In genomic region chr5:72167594-72168284, GRCm38 (mm10) we compare ENCODE assay signal across 8 mouse cellular contexts. TPM values are rescaled to one million over a fixed set of nuclear protein-coding genes. Genes with fewer than 3 reads are reported as not detected.
DNase-seq lines count a peak whose midpoint lies in the region; ATAC-seq and TF ChIP-seq lines count a peak whose summit lies in the region.

TSS of gene Commd8 (minus strand) at chr5:72168189.

- DNase-seq in forebrain, embryonic 14.5 days (ENCODE audit: low spot score), result peak; percentile 97
- peak; percentile 93 to 97 for DNase-seq in heart, postnatal 14 days
- peak; percentile 96 for DNase-seq in layer of hippocampus, adult 11-12 months (ENCODE audit: low spot score)
- peak; percentile 95 to 97 for DNase-seq in lung, adult 18-20 months
- DNase-seq in testis, postnatal 14 days (ENCODE audit: low spot score), result peak; percentile 93

- peak within 1 kb of the TSS; percentile 91 for H3K4me3 ChIP-seq in ES-Bruce4 (ENCODE audit: low read depth, low read length)
- peak within 1 kb of the TSS; percentile 69 for H3K4me3 ChIP-seq in forebrain, embryonic 14.5 days (ENCODE audit: low read depth, low read length)
- H3K4me3 ChIP-seq in neural tube, embryonic 15.5 days (replicated peaks), result peak within 1 kb of the TSS; percentile 74

- H3K27ac ChIP-seq in ES-Bruce4 (ENCODE audit: insufficient read depth, low read length), result no peak within 1 kb of the TSS
- peak within 1 kb of the TSS; percentile 48; the same call in 1 of the 2 replicates for H3K27ac ChIP-seq in forebrain, embryonic 14.5 days (ENCODE audit: low read depth, low read length)
- peak within 1 kb of the TSS; percentile 83 for H3K27ac ChIP-seq in neural tube, embryonic 15.5 days (replicated peaks)

- WGBS in forebrain, embryonic 14.5 days, result under 1% methylated on average over 38 of the region's 38 CpGs
- WGBS in neural tube, embryonic 15.5 days, result under 1% methylated on average over 38 of the region's 38 CpGs

- peaks cover 3% of the 10 kb centered on the region for H3K4me1 ChIP-seq in ES-Bruce4 (ENCODE audit: control insufficient read depth, insufficient read depth, low read length)
- peaks cover 6% of the 10 kb centered on the region for H3K4me1 ChIP-seq in forebrain, embryonic 14.5 days (ENCODE audit: control insufficient read depth, insufficient read depth, low read length)
- H3K4me1 ChIP-seq in neural tube, embryonic 15.5 days, result peaks cover 21% of the 10 kb centered on the region

- no peaks in the 10 kb centered on the region for H3K27me3 ChIP-seq in ES-Bruce4 (ENCODE audit: control insufficient read depth, insufficient read depth, low read length, poor library complexity, severe bottlenecking)
- H3K27me3 ChIP-seq in forebrain, embryonic 14.5 days (replicated peaks; ENCODE audit: control insufficient read depth, insufficient read depth, low read length), result no peaks in the 10 kb centered on the region
- H3K27me3 ChIP-seq in neural tube, embryonic 15.5 days (replicated peaks), result no peaks in the 10 kb centered on the region

- TF ChIP-seq EP300 in ES-Bruce4 (IDR thresholded peaks at IDR 0.05; ENCODE audit: insufficient read depth, low read depth, low read length), result no peak

- H3K9ac ChIP-seq in ES-Bruce4 (ENCODE audit: low read depth, poor library complexity, severe bottlenecking), result peak within 1 kb of the TSS; percentile 88
- H3K9ac ChIP-seq in forebrain, embryonic 14.5 days (ENCODE audit: low read length), result peak within 1 kb of the TSS; percentile 87
- H3K9ac ChIP-seq in neural tube, embryonic 15.5 days (replicated peaks), result peak within 1 kb of the TSS; percentile 86

- H3K36me3 ChIP-seq in ES-Bruce4 (ENCODE audit: control insufficient read depth, insufficient read depth, low read length, poor library complexity, severe bottlenecking), result peaks cover 8% of the 10 kb centered on the region
- H3K36me3 ChIP-seq in forebrain, embryonic 14.5 days (ENCODE audit: control insufficient read depth, insufficient read depth, low read length), result peaks cover 9% of the 10 kb centered on the region; the same call in 1 of the 2 replicates
- peaks cover 8% of the 10 kb centered on the region for H3K36me3 ChIP-seq in neural tube, embryonic 15.5 days

- no peak for TF ChIP-seq CTCF in ES-Bruce4 (IDR thresholded peaks at IDR 0.05; ENCODE audit: low read depth, low read length)

- intact Hi-C loops in heart, postnatal 14 days (cut with DNase I), result no loop called here

- peak; percentile 83 for ATAC-seq in cerebellum, adult (ENCODE audit: insufficient number of reproducible peaks, low FRiP score, low TSS enrichment)
- ATAC-seq in forebrain, embryonic 14.5 days, result peak; percentile 95
- peak; percentile 96 for ATAC-seq in neural tube, embryonic 15.5 days (ENCODE audit: low FRiP score)

- TF ChIP-seq POLR2A in ES-Bruce4 (IDR thresholded peaks at IDR 0.05; ENCODE audit: insufficient read depth, low read length), result no peak

- H3K4me2 ChIP-seq in forebrain, embryonic 14.5 days (ENCODE audit: low read length), result peak within 1 kb of the TSS; percentile 85
- H3K4me2 ChIP-seq in neural tube, embryonic 15.5 days, result peak within 1 kb of the TSS; percentile 76

- H3K9me3 ChIP-seq in ES-Bruce4 (replicated peaks; ENCODE audit: control insufficient read depth, insufficient read depth, low read length, poor library complexity, severe bottlenecking), result no peaks in the 10 kb centered on the region
- no peaks in the 10 kb centered on the region for H3K9me3 ChIP-seq in forebrain, embryonic 14.5 days (replicated peaks; ENCODE audit: control insufficient read depth, low read length)
- no peaks in the 10 kb centered on the region for H3K9me3 ChIP-seq in neural tube, embryonic 15.5 days (replicated peaks)

RNA-seq across cellular contexts. Expression of gene Commd8, which starts in this region (rescaled TPM):
- 88.9 and 90.0 TPM in 2 replicates for polyA plus RNA-seq in ES-Bruce4 (2011; ENCODE audit: insufficient read depth, insufficient read length, low read depth, missing spikeins)
- 161 and 178 TPM in 2 replicates for polyA plus RNA-seq in forebrain, embryonic 14.5 days (2014; fragmentation: Nextera tagmentation; extraction: Ambion mirVana)
- 10 to 100 TPM; 34.4 to 37.8 TPM for total RNA-seq in heart, postnatal 14 days (2021)
- polyA plus RNA-seq in neural tube, embryonic 15.5 days (2015; fragmentation: Nextera tagmentation; extraction: Ambion mirVana), result 142 and 152 TPM in 2 replicates
